Mouse (Mus musculus): ENCODE measurements around the gene Ydjc. TPM values are rescaled to one million over a fixed set of nuclear protein-coding genes. Genes with fewer than 3 reads are reported as not detected.
A peak's percentile ranks its signal among the peaks of the same experiment; 100 is the strongest.
"Not testable (repeated sequence)": the region's sequence is repeated elsewhere in the genome, so short reads cannot be mapped to it uniquely, and the experiment has no call there.

The Ydjc gene
- polyA plus RNA-seq, 1 experiment from 2014 or later: 5.7 TPM

GRCm38 (mm10) chr16:17147391-17147929 is 3.0 kb downstream of the Ydjc start:
- peak; percentile 65 for DNase-seq (ENCODE audit: low spot score)
- Histone ChIP-seq H3K9ac (ENCODE audit: low read length) (peak overlapping the region; percentile 55), H3K4me1 (replicated peaks; ENCODE audit: control insufficient read depth, insufficient read depth, low read length) (peaks cover 5% of the 10 kb centered on the region; the same call in 1 of the 2 replicates), H3K4me3 (ENCODE audit: low read depth, low read length) (peak overlapping the region; percentile 49), H3K4me2 (ENCODE audit: low read depth, low read length, severe bottlenecking) (peak overlapping the region; percentile 98), H3K27me3 (ENCODE audit: control insufficient read depth, insufficient read depth, low read length) (peaks cover 9% of the 10 kb centered on the region), H3K9me3 (ENCODE audit: control insufficient read depth, low read length) (no peaks in the 10 kb centered on the region), H3K27ac (ENCODE audit: low read depth, low read length) (no peak overlapping the region), H3K36me3 (ENCODE audit: control insufficient read depth, insufficient read depth, low read length) (no peaks in the 10 kb centered on the region)
- ATAC-seq (replicated peaks; ENCODE audit: low FRiP score): peak; percentile 28; the same call in 1 of the 2 replicates
- under 1% methylated on average over 41 of the region's 41 CpGs for WGBS

- no peak overlapping the region for H3K9ac ChIP-seq (ENCODE audit: low read length)
- ATAC-seq (replicated peaks; ENCODE audit: low FRiP score): peak; percentile 40
- H3K36me3 ChIP-seq (ENCODE audit: control insufficient read depth, insufficient read depth, low read length): 0 out of 2 replicates have a peak, but pooled peaks cover 2% of the 10 kb centered on the region
- H3K4me3 ChIP-seq (ENCODE audit: low read depth, low read length): peak overlapping the region; percentile 49
- peaks cover 5% of the 10 kb centered on the region; the same call in 1 of the 2 replicates for H3K4me1 ChIP-seq (replicated peaks; ENCODE audit: control insufficient read depth, insufficient read depth, low read length)
- DNase-seq (ENCODE audit: low spot score): peak; percentile 77
- peak overlapping the region; percentile 98 for H3K4me2 ChIP-seq (ENCODE audit: low read depth, low read length, severe bottlenecking)
- H3K27me3 ChIP-seq (ENCODE audit: control insufficient read depth, insufficient read depth, low read length): peaks cover 9% of the 10 kb centered on the region
- WGBS: 8% methylated on average over 16 of the region's 16 CpGs
- H3K27ac ChIP-seq (ENCODE audit: low read depth, low read length): no peak overlapping the region
- no peaks in the 10 kb centered on the region for H3K9me3 ChIP-seq (ENCODE audit: control insufficient read depth, low read length)
Measured at GRCm38 (mm10) chr16:17148084-17148483, 3.7 kb downstream of the Ydjc start.

- peak; percentile 46 for DNase-seq (ENCODE audit: low spot score)
- no peak overlapping the region for H3K27ac ChIP-seq (ENCODE audit: low read depth, low read length)
- peaks cover 5% of the 10 kb centered on the region; the same call in 1 of the 2 replicates for H3K4me1 ChIP-seq (replicated peaks; ENCODE audit: control insufficient read depth, insufficient read depth, low read length)
- no peak overlapping the region for H3K4me3 ChIP-seq (ENCODE audit: low read depth, low read length)
- 88% methylated on average over 7 of the region's 7 CpGs for WGBS
- no peak for ATAC-seq (replicated peaks; ENCODE audit: low FRiP score)
- no peaks in the 10 kb centered on the region for H3K9me3 ChIP-seq (ENCODE audit: control insufficient read depth, low read length)
- H3K9ac ChIP-seq (ENCODE audit: low read length): no peak overlapping the region
- no peak overlapping the region for H3K4me2 ChIP-seq (ENCODE audit: low read depth, low read length, severe bottlenecking)
- H3K27me3 ChIP-seq (ENCODE audit: control insufficient read depth, insufficient read depth, low read length): peaks cover 9% of the 10 kb centered on the region
- H3K36me3 ChIP-seq (ENCODE audit: control insufficient read depth, insufficient read depth, low read length): 0 out of 2 replicates have a peak, but pooled peaks cover 2% of the 10 kb centered on the region
Measured at GRCm38 (mm10) chr16:17150520-17151258, 6.3 kb downstream of the Ydjc start.

DNA sequence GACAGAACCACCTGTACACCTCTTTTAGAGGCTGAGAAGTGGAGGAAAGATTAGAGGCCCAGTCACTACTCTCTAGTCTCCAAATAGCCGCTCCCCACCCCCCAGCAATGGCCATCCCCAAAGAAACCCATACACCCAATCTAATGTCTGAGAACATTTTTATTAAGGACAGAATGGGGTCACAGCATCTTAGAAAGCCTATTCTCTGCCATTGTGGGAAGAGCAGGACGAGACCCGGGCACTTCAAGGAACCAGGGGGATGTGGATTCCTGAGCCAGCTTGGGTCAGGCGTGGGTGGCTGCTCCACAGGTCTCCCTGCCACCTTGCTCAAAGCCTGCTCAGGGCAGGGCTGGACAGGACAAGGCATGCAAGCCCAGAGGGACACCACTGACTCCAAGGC is 7.5 kb downstream of the Ydjc start:
- ATAC-seq (replicated peaks; ENCODE audit: low FRiP score): no peak
- WGBS: 92% methylated on average over 4 of the region's 4 CpGs
- H3K36me3 ChIP-seq (ENCODE audit: control insufficient read depth, insufficient read depth, low read length): 0 out of 2 replicates have a peak, but pooled peaks cover 2% of the 10 kb centered on the region

GRCm38 (mm10) chr16:17154346-17154745 is 9.9 kb downstream of the Ydjc start:
- H3K9me3 ChIP-seq (ENCODE audit: control insufficient read depth, low read length): no peaks in the 10 kb centered on the region
- no peaks in the 10 kb centered on the region for H3K4me1 ChIP-seq (replicated peaks; ENCODE audit: control insufficient read depth, insufficient read depth, low read length)
- H3K4me2 ChIP-seq (ENCODE audit: low read depth, low read length, severe bottlenecking): no peak overlapping the region
- H3K27ac ChIP-seq (ENCODE audit: low read depth, low read length): no peak overlapping the region
- DNase-seq (ENCODE audit: low spot score) (no peak), ATAC-seq (replicated peaks; ENCODE audit: low FRiP score) (no peak)
- 94% methylated on average over 2 of the region's 2 CpGs for WGBS
- H3K27me3 ChIP-seq (ENCODE audit: control insufficient read depth, insufficient read depth, low read length): no peaks in the 10 kb centered on the region
- H3K36me3 ChIP-seq (ENCODE audit: control insufficient read depth, insufficient read depth, low read length): peaks cover 4% of the 10 kb centered on the region; the same call in 1 of the 2 replicates
- no peak overlapping the region for H3K9ac ChIP-seq (ENCODE audit: low read length)
- H3K4me3 ChIP-seq (ENCODE audit: low read depth, low read length): no peak overlapping the region

More for the DNA sequence above, 7.5 kb downstream of the Ydjc start:
- no peak overlapping the region for H3K9ac ChIP-seq (ENCODE audit: low read length)
- H3K9me3 ChIP-seq (ENCODE audit: control insufficient read depth, low read length): no peaks in the 10 kb centered on the region
- no peak overlapping the region for H3K27ac ChIP-seq (ENCODE audit: low read depth, low read length)
- peak; percentile 48 for DNase-seq (ENCODE audit: low spot score)
- no peak overlapping the region for H3K4me2 ChIP-seq (ENCODE audit: low read depth, low read length, severe bottlenecking)
- H3K27me3 ChIP-seq (ENCODE audit: control insufficient read depth, insufficient read depth, low read length): peaks cover 9% of the 10 kb centered on the region
- H3K4me1 ChIP-seq (replicated peaks; ENCODE audit: control insufficient read depth, insufficient read depth, low read length): peaks cover 5% of the 10 kb centered on the region; the same call in 1 of the 2 replicates
- no peak overlapping the region for H3K4me3 ChIP-seq (ENCODE audit: low read depth, low read length)

DNA sequence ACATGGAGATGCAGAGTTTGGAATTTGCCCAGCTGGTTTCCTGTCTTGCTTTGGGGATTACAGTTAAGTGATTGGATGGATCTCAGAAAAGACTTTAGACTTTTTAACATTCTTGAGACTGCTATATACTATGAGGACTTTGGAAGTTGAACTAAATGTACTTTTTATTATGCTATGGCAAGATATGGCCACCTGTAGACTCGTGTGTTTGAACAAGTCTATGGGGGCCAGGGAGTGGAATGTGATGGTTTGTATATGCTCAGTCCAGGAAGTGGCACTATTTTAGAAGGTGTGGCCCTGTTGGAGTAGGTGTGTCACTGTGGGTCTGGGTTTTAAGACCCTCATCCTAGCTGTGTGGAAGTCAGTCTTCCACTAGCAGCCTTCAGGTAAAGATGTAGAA is 21.1 kb downstream of the Ydjc start:
- not testable (repeated sequence) for H3K9ac ChIP-seq (ENCODE audit: low read length); ATAC-seq (replicated peaks; ENCODE audit: low FRiP score); H3K27me3 ChIP-seq (ENCODE audit: control insufficient read depth, insufficient read depth, low read length); H3K9me3 ChIP-seq (ENCODE audit: control insufficient read depth, low read length); H3K4me3 ChIP-seq (ENCODE audit: low read depth, low read length); DNase-seq (ENCODE audit: low spot score); H3K36me3 ChIP-seq (ENCODE audit: control insufficient read depth, insufficient read depth, low read length); H3K4me2 ChIP-seq (ENCODE audit: low read depth, low read length, severe bottlenecking); H3K4me1 ChIP-seq (replicated peaks; ENCODE audit: control insufficient read depth, insufficient read depth, low read length); H3K27ac ChIP-seq (ENCODE audit: low read depth, low read length)
- WGBS: 98% methylated on average over 1 of the region's 1 CpGs

- Histone ChIP-seq H3K27ac (ENCODE audit: low read depth, low read length) (no peak overlapping the region), H3K4me1 (replicated peaks; ENCODE audit: control insufficient read depth, insufficient read depth, low read length) (no peaks in the 10 kb centered on the region), H3K4me3 (ENCODE audit: low read depth, low read length) (no peak overlapping the region), H3K9me3 (ENCODE audit: control insufficient read depth, low read length) (no peaks in the 10 kb centered on the region), H3K36me3 (ENCODE audit: control insufficient read depth, insufficient read depth, low read length) (no peaks in the 10 kb centered on the region), H3K4me2 (ENCODE audit: low read depth, low read length, severe bottlenecking) (no peak overlapping the region), H3K27me3 (ENCODE audit: control insufficient read depth, insufficient read depth, low read length) (no peaks in the 10 kb centered on the region), H3K9ac (ENCODE audit: low read length) (no peak overlapping the region)
- no peak for DNase-seq (ENCODE audit: low spot score)
- no peak for ATAC-seq (replicated peaks; ENCODE audit: low FRiP score)
Measured at GRCm38 (mm10) chr16:17167179-17167578, 22.8 kb downstream of the Ydjc start.

GRCm38 (mm10) chr16:17168049-17168448 is 23.6 kb downstream of the Ydjc start:
- Histone ChIP-seq H3K27ac (ENCODE audit: low read depth, low read length) (no peak overlapping the region), H3K4me2 (ENCODE audit: low read depth, low read length, severe bottlenecking) (no peak overlapping the region), H3K4me1 (replicated peaks; ENCODE audit: control insufficient read depth, insufficient read depth, low read length) (no peaks in the 10 kb centered on the region), H3K36me3 (ENCODE audit: control insufficient read depth, insufficient read depth, low read length) (no peaks in the 10 kb centered on the region), H3K27me3 (ENCODE audit: control insufficient read depth, insufficient read depth, low read length) (no peaks in the 10 kb centered on the region), H3K9me3 (ENCODE audit: control insufficient read depth, low read length) (no peaks in the 10 kb centered on the region), H3K9ac (ENCODE audit: low read length) (no peak overlapping the region), H3K4me3 (ENCODE audit: low read depth, low read length) (no peak overlapping the region)
- 90% methylated on average over 5 of the region's 5 CpGs for WGBS
- DNase-seq (ENCODE audit: low spot score) (no peak), ATAC-seq (replicated peaks; ENCODE audit: low FRiP score) (no peak)
